Mouse (Mus musculus): ENCODE data around the gene Rasgrf1.

Rasgrf1 gene

DNA sequence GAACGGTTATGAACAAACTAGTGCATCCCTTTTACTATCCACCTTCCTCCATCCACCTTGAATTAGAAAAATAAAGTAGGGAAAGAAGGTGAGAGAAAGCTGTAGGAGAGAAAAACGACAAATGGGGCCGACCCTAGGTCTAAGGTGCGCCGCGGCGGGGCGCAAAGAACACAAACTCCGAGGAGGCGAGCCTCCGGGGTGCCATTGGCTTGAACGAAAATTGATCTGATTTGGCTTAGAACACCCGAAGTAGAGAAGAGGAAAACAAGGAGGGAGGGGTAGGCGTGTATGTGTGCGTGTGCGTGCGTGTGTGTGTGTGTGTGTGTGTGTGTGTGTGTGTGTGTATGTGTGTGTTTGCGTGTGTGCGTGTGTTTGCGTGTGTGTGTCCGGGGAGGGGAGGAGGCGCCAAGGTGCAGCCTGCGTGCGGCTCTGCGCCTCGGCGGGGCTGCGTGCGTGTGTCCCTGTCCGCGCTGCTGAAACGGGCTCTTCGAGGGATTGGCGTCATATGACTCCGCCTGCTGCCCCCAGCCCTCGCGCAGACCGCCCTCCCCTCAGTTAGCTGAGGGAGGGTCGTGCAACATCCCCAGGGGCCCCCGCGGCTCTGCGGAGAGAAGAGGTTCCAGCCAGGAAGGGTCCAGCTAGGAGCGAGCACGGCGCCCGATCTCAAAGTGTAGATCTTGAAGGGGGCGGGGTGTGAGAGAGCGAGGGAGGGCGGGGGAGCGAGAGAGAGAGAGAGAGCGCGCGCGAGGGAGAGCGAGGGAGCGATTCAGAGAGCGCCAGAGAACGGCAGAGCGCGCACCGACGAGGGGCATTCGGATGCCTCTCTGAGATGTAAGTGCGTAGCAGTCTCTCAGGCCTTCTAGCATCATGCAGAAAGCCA, at the start of gene Rasgrf1:
Gene Rasgrf1, plus strand, starts transcription at position 778 of the 880 bp plus-strand sequence.
- no peak for DNase-seq (ENCODE audit: low spot score)

DNA sequence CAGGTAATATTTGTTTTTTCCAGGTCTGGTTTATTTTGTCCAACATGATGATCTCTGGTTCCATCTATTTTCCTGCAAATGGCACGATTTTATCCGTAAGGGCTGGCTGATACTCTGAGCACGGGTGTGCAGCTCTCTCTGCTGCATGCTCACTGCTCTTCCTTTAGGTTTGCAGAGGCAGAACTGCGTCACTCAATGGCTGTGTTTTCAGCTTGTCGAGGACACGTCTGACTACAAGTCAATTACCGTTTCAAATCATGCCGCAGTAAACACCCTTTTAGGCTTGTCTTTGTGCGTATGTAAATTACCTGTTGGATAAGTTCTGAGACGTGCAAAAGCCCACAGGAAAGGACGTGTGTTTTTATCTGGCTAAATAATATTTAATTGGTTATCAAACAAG, 49.6 kb upstream of the Rasgrf1 start:
- no peak for DNase-seq (ENCODE audit: low spot score)

DNA sequence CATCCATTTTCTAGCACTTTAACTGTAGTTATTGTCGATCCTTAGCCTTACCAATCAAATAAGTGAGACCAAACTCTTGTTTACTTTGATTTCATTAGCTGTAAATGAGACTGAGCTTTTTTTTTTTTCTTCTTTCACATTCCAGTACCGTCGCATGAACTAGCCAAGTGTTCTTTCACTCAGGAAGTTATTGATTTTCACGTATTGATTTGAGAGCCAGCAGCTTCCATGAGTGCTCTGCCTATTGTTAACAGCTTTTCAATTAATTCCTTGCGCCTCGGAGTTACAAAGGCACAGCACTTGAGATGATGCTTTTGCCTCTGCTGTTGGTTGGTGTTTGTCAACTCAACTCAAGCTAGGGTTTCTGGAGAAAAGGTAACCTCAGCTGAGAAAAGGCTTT, 49.1 kb upstream of the Rasgrf1 start:
- DNase-seq (ENCODE audit: low spot score): no peak

DNA sequence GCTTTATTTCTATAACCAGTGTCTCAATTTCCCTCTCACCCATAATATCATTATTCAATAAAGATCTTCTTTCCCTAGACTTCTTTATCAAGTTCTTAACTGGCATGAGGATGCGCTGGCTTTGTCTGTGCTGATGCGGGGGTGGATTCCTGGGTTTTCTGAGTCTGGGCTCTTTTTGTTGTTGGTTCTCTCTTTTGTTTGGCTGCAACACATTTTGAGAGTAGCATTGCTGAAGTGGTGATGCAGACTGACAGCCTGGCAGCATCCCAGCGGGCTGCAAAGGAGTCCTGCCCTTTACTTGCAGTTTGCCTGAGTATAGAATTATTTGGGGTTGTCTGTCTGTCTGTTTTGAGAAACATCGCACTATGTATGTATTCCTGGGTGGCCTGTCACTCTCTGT, 42.6 kb upstream of the Rasgrf1 start:
- DNase-seq (ENCODE audit: low spot score): no peak

DNA sequence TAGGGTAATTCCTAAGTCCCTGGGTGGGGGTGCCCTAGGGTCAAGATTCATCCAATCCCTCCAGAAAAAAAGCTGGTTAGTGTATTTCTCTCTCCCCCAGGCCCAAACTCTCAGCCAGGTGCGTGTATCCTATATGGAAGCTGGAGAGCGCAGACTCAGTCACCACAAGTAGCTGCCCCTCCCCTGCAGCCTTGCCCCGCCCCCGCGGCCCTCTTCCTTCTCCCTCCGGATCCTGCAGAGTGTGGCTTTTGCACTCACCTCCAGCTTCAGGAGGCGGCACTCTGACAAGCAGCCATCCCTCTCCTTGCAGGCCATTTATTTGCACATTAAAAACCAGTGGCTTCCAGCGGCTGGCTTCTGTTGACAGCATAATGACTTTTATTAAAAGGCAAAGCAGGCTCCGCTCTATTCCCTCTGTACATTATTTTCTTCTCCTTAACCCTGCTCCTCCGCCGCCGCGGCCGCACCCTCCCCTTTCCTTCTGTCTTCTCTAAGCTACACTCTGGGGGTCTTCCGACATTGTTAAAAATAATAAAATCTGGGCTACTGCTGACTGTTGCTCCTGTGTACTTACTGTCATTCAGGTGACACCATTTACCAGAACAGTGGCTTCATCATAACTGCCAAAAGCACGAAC, 41.5 kb upstream of the Rasgrf1 start:
- no peak for DNase-seq (ENCODE audit: low spot score)

DNA sequence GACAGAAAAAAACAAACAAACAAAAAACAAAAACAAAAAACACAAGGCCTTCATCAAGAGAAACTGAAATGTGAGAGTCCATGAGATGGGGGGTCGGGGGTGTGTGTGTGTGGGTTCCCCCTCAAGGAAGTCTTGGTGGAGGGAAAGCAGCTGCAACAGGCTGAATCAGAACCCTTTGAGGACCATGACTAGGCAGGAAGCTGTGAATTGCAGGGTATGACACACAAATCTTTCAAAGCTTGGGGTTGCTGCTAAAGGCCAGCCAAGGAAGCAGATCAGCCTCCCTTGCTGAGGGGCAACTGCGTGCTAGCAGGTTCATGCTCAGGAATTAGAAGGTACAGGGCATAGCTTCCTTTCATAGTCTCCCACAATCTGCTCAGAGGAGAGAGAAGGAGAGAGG, 40.1 kb upstream of the Rasgrf1 start:
- DNase-seq (ENCODE audit: low spot score): no peak

DNA sequence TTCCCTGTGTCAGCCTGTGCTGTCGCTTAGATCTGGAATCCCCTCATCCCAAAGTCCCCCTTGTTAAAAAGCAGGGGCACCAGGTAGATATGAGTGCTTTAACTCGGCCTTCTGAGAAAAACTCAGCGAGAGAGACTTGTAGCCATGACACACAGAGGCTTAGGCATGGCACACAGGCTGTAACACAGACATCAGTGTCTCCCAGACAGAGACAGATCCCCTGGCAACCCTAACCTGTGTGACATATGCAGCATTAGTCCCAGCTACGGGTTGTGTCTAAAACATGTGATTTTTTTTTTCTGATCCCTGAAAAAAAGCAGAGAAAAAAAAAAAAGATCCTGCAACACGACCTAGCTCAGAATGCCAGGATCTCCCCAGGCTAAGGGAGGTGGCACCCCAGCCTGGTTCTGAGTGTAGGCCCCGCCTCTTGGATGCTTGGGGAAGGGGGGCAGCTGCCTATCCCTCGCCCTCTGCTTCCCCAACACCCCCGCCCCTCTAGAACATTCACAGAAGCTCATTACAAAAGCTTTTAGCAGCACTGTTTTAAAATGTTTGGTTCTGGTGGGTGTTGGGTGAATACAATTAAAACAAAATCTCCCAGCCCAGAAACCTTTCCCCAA, 39.1 kb upstream of the Rasgrf1 start:
- no peak for DNase-seq (ENCODE audit: low spot score)

DNA sequence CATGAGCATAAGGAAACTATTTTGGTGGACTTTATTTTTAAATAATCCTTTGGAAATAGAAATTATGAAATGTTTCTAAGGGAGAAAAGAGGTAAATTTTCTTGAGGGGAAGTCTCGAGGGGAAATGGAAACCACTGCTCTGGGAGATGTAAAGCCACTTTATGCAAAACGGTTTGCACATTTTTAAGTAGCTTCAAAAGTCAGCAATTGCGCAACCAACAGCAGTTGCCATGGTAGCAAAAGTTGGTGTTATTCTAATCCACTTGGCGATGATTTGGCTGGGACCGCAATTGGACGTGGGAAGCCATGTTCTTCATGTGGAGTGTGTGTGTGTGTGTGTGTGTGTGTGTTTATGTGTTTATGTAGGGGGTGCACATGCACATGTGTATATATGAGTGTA, 37.6 kb upstream of the Rasgrf1 start:
- DNase-seq (ENCODE audit: low spot score): no peak

DNA sequence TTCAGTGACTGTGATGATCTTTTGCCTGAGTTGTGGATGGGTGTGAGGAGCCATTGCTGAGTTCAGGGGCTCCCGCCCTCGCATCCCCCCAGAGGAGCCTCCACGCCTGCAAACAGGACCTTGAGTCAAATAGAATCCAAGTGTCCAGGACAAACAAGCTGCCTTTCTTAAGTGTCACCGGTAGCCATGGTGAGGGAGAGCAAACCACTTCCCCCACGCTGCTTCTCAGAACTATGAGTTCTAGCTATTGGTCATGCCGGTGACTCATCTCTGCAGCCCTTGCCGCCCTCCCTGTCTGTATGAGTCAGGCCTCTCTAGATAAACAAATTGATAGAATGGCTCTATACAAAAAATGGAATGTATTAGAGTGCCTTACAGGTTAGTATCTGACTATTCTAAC, 35.3 kb upstream of the Rasgrf1 start:
- peak; percentile 55 for DNase-seq (ENCODE audit: low spot score)

DNA sequence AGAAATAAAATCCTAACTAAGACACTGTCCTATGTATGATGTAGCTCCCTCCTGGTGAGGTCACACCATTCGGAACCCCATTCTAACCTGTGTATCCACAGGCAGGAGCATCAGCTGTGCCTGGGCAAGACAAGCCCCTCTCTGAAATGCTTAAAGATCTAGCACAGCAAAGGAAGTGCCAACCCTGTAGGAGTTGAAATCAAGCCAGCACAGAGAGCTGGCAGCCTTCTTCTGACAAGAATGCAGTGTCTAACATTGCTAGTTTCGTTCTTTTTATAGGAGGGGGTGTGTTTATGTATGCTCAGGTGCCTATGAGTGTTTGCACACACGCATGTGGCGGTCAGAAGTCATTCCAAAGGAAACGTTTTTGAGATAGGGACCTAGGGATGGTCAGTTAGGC, 34.2 kb upstream of the Rasgrf1 start:
- DNase-seq (ENCODE audit: low spot score): no peak

DNA sequence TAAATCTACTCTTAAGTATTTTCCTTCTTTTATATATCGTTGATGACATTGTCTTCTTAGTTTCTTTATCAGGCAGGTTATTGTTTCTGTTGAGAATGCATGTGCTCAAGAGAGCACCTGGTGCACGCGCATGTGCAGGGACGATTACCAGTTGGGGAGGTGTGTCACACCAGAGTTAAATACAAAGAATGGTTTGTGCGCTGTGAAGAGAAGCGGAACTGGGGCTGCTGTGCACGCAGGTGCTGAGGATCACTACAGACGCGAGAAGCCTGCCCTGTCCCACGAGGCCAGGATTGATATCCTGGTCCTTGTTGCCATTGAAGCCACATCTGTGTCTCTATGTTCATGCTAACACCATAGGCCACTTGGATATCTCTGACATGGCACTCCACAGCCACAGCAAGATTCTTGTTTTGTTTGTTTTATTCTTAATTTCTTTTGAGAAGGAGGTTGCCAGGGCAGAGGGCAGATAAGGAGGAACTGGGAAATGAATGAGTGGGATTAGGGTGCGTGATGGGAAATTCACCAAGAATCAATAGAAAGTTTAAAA, 31.2 kb upstream of the Rasgrf1 start:
- no peak for DNase-seq (ENCODE audit: low spot score)

DNA sequence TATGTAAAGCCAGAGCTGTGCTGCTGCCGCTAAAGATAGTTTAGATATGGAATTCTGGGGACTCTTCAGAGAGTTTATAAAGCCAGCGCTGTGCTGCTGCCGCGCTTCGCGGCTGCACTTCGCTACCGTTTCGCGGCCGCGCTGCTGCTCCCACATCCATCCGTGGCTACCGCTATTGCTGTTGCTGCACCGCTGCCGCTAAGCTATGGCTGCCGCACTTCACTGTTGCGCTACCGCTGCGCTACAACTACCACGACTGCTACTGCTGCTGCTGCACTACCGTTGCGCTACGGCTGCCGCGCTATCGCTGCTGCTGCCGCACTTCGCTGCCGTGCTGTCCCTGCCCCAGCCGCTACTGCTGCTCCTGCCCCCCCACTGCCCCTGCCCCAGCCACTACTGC, 30.1 kb upstream of the Rasgrf1 start:
- no peak for DNase-seq (ENCODE audit: low spot score)

DNA sequence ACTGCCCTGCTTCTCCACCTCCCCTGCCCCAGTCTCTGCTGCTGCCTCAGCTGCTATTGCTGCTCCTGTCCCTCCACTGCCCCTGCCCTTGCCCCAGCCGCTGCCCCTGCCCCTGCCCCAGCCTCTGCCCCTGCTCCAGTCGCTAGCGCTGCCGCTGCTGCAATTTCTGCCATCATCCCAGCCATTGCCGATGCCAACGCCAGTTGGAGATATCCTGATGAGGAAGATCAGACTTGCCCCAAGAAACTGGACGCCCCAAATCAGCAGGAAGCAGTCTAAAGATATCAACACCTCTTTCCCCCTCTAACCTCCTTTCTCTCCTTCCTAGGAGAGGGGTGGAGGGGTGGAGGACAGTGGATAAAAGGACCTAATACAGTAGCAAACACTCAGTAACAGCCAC, 28.2 kb upstream of the Rasgrf1 start:
- no peak for DNase-seq (ENCODE audit: low spot score)

DNA sequence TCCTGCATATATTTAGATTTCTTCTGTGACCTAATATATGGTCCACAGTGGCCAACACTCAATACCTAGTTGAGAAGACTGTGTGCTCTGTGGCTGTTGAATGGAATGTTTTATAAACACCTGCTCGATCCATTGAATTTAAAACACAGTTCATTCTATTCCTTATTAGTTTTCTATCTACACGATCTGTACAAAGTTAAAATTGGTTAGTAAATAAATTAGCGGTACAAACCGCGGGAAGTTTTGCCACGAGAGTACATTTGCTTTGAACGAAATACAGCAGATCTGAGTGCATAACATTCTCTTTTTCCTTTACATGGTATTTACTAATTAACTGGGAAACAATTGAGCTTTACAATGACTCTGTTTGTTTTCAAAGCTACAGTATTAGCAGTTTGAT, 27.1 kb upstream of the Rasgrf1 start:
- no peak for DNase-seq (ENCODE audit: low spot score)

DNA sequence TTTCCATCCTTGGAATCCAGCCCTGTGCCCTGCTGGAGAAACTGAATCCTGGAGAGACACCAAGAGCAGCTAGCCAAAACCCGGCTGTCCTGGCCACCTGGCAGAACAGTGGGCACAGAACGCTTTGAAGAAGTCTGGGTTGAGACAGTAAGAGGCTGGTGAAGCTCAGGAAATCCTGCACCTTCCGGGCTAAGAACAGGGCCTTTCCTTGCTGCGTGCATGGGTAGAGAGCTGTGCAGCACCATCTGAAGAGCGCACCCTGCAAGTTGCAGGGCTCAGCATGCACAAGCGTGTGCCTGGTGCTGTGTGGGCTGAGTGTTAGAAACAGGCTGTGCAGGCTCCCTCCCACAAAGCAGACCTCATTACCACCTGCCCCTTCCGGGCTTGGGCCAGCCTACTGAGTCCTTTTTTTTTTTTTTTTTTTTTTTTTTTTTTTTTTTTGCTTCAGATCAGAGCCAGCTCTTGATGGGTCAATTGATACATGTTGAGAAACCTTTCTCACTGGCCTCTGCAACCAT, 23.9 kb upstream of the Rasgrf1 start:
- DNase-seq (ENCODE audit: low spot score): no peak

DNA sequence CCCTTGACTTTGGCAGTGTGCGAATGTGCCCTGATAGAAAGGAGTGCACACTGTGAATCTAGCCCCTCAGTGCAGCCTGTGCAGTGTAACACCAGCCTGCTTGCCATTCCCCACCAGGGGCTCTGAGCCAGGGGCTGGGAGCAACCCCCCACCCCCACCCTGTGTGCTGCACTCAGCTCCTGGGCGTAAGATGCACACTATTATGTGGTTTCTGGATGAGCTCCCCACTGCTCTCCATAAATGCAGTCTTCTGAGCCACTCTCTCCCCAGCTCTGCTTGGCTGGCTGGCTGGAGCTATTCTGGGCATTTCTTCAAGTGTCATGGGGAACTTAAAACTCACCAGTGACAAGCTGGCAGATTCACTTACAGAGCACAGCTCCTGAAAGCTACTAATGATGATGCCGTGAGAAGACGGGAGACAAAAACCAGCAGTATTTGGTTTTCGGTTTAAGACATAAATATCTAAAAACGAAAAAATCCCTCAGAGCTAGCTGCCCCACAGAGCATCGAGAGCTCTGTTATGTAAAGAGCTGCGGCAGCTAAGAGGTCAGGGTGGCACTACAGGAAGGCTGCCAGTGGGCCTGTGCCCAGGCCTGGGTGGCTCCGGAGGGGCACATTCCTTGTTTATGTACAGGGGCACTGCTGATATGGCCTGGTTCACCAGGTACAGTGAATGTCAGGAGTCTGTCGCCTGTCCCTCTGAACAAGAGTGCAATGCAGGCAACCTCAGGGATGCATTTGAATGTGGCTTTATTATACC, 18.0 kb upstream of the Rasgrf1 start:
- no peak for DNase-seq (ENCODE audit: low spot score)

DNA sequence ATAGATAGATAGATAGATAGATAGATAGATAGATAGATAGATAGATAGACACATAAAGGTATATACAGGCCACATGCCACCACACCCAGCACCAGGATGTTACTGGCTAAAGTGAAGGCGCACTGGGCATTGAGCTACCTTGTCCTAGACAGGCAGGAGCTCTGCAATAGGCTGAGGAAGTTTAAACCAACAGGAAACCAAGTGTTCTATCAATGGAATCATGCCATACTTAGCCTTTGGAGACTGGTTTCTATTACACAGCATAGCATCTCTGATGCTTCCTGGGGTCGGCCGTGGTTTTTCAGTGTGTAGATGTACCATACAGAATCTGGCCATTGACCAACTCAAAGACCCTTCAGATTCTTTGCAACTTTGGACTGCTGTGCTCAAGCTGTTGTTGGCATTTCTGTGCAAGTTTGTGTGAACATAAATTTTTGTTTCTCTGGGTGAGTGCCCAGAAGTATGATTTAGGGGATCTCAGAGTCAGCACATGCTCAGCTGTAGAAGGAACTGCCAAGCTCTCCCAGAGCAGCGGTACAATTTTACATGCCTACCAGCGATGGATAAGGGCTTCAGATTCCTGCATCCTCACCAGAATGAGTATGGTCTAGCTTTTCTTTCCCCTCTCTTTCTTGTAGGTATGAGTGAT, 17.0 kb upstream of the Rasgrf1 start:
- DNase-seq (ENCODE audit: low spot score): no peak

DNA sequence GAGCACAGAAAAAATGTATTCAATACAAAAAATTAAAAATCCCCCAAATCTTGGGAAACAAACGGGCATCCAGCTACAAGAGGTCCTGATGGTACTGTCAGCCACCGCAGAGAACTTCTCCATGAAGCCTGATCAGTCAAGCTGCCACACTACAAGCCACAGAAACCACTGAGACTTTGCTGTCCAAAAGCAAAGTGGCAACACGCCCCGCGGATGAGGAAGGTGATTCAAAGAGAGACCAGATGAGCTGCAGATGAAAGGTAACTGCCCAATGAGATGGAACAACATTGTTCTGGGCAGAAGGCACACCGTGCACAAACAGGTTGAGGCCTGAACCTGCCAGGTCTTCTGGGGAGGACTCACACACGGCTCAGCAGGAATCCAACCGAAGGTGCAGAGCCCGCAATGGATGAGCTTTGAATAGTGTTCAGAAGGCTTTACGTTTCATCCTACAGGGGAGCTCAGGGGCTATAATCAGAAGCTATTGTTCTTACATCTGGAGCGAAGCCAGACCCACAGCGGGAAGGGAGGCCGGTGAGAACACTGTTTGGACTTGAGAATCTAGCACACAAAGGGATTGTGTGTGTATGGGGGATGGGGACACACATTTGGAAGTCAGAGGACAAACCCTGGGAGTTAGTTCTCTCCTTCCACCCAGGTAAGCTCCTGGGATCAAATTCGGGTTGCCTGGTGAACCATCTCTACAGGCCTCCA, 9.4 kb upstream of the Rasgrf1 start:
- no peak for DNase-seq (ENCODE audit: low spot score)

DNA sequence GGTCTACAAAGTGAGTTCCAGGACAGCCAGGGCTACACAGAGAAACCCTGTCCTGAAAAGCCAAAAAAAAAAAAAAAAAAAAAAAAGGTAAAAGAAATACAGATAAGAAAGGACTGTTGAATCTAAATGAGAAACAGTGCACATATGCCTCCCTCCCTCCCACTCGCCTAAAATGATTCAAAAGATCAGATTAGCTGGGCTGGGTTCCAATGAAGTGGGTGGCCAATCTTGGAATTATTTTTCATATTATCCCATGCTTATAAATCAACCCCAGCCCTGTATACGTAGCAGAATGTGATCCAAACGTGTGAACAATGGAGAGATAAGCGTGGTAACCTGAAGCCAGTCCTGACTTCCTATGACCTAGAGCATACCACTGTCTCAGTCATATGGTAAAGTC, 8.5 kb upstream of the Rasgrf1 start:
- DNase-seq (ENCODE audit: low spot score): no peak

DNA sequence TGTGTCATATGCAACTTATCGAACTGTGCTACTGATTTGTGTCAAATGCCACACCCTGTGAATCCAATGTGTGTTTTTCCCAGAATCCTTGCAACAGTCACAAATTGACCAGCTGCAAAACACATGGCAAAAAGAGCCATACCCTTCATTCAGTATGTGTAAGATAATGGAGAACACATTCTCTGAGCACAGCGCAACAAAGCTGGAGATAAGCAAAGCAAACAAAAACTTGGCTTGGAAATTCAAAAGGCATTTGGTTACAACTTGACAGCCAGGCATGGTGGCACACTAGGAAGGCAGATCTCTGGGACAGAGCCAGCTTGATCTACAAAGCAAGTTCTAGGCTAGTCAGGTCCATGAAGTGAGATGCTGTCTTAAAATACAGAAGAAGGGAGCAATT, 6.9 kb upstream of the Rasgrf1 start:
- DNase-seq (ENCODE audit: low spot score): no peak

DNA sequence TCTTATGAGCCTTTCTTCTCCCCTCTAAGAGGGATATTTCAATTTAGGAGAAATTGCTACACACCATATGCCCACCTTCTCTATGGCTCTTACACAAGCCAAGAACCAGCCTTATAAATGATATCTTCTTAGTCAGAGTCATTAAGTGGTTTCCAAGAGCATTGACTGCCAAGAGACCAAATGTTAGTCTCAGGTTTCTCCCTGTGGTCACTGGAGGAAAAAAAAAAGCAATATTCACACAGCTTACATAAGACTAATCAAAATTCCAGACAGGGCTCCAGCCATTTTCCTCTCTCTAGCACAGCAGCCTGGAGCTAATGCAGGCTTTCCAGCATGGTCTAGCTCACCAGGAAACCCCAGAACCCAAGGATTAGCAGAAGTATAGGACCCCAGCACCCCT, 3.1 kb upstream of the Rasgrf1 start:
- no peak for DNase-seq (ENCODE audit: low spot score)
